Mouse (Mus musculus) cerebellum, adult 18-20 months (tissue): ENCODE results near the gene Habp2.

Experiments used
- DNase-seq, 2 experiments: peaks; one replicate each; pipeline ENCODE4 v3.0.0; 2021

Gene Habp2

GRCm38 (mm10) chr19:56364563-56364962 is 77.6 kb downstream of the Habp2 start:
- no peak for DNase-seq

- no peak for DNase-seq
These were observed 79.2 kb downstream of the Habp2 start for GRCm38 (mm10) chr19:56366168-56366567.

- no peak for DNase-seq
These were observed 79.7 kb downstream of the Habp2 start for GRCm38 (mm10) chr19:56366625-56367024.

GRCm38 (mm10) chr19:56367778-56368177 is 80.8 kb downstream of the Habp2 start:
- DNase-seq, result no peak

GRCm38 (mm10) chr19:56368912-56369311 is 82.0 kb downstream of the Habp2 start:
- no peak for DNase-seq
